Mouse (Mus musculus) CD4-positive, CD25-positive, alpha-beta regulatory T cell, adult 4 months (primary cell): ENCODE measurements at regions not wholly inside any gene's neighbourhood (a gene's known extent, or its start where the extent isn't known, plus 50 kb on each side); places are given as distances from the start of the nearest gene placed in this dataset.

Source experiments
- ATAC-seq: one replicate; pipeline ENCODE4 v1.8.0; 2017

- ATAC-seq, result peak; percentile 73
Observed at GRCm38 (mm10) chr11:113187407-113187806, 405.4 kb downstream of the Sox9 start.

- no peak for ATAC-seq
Observed at GRCm38 (mm10) chr11:113188263-113188920, 406.4 kb downstream of the Sox9 start.

- ATAC-seq, result peak; percentile 38
Observed at GRCm38 (mm10) chr11:113190006-113190405, 408.0 kb downstream of the Sox9 start.

- peak; percentile 81 for ATAC-seq
Observed at GRCm38 (mm10) chr11:113190520-113190919, 408.5 kb downstream of the Sox9 start.

GRCm38 (mm10) chr11:113191006-113191405, 409.0 kb downstream of the Sox9 start:
- ATAC-seq, result no peak

- ATAC-seq, result no peak
Observed at GRCm38 (mm10) chr11:113192086-113192856, 410.2 kb downstream of the Sox9 start.

- no peak for ATAC-seq
Observed at GRCm38 (mm10) chr11:113194144-113194827, 412.3 kb downstream of the Sox9 start.
